Mouse (Mus musculus) myocyte (in vitro differentiated cells): ENCODE measurements around the gene Ndufa10.

Experiments used
- E2F4 ChIP-seq: IDR thresholded peaks from one replicate; pipeline ENCODE4 v1.6.1; 2011; ENCODE audit warnings: mild to moderate bottlenecking, control low read depth, moderate library complexity; ENCODE audit not compliant: insufficient read depth
- MYOG ChIP-seq, 3 experiments: IDR thresholded peaks; one replicate each; pipeline ENCODE4 v1.6.1; 2011; ENCODE audit warnings: control low read depth in 2 of 3, low read depth in 2 of 3, mild to moderate bottlenecking in 2 of 3; ENCODE audit not compliant: insufficient read length in 2 of 3, control insufficient read depth in 1 of 3, insufficient read depth in 1 of 3
- POLR2A ChIP-seq: IDR thresholded peaks from one replicate; pipeline ENCODE4 v1.6.1; 2011; ENCODE audit warnings: low read depth, mild to moderate bottlenecking, control low read depth, moderate library complexity; ENCODE audit not compliant: insufficient read length
- POLR2AphosphoS2 ChIP-seq: IDR thresholded peaks from one replicate; pipeline ENCODE4 v1.6.1; 2011; ENCODE audit warnings: low read depth, control low read depth; ENCODE audit not compliant: insufficient read length
- TCF12 ChIP-seq: IDR thresholded peaks from one replicate; pipeline ENCODE4 v1.6.1; 2011; ENCODE audit warnings: mild to moderate bottlenecking, control low read depth; ENCODE audit not compliant: poor library complexity, insufficient read depth, severe bottlenecking
- TCF3 ChIP-seq: IDR thresholded peaks from one replicate; pipeline ENCODE4 v1.6.1; 2011; ENCODE audit warnings: low read depth, control low read depth; ENCODE audit not compliant: insufficient read length
- USF1 ChIP-seq: IDR thresholded peaks from one replicate; pipeline ENCODE4 v1.6.1; 2011; ENCODE audit warnings: low read depth, mild to moderate bottlenecking, control low read depth, moderate library complexity

DNA sequence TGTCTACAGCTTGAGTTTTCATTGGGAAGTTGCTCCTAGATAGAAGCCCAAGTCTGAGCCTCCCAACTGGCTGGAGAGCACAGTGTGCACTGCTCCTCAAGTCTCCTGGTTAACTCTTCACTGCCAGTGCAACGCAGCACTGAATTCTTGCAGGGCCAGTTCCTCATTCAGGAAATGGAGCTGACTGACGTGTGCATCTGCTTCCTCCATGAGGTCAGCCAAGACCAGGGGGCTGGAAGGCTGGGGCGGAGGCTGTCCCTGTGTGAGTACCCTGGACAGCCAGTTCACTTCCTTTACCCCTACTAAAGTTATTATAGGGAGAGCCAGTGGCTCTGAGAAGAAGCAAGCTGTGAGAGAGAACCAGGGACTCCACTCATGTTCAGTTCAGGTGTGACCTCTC, 79.4 kb downstream of the Ndufa10 start:
- TF ChIP-seq TCF12 = no peak
- TF ChIP-seq USF1 = no peak
- no peak for TF ChIP-seq POLR2A
- TF ChIP-seq POLR2AphosphoS2 = no peak
- TF ChIP-seq MYOG (IDR thresholded peaks at IDR 0.05; ENCODE audit: control insufficient read depth in 1 of 3, insufficient read depth in 1 of 3, insufficient read length in 2 of 3, low read depth in 2 of 3) = no peak
- no peak for TF ChIP-seq E2F4
- no peak for TF ChIP-seq TCF3
